Mouse (Mus musculus) T-helper 1 cell (primary cell): Measurements from ENCODE around the gene Lyrm7.
"Not testable (repeated sequence)": the region's sequence is repeated elsewhere in the genome, so short reads cannot be mapped to it uniquely, and the experiment has no call there.

Source experiments
- in situ Hi-C: fragments of 300-600 bp; cut with MboI, MseI; formaldehyde crosslinking; loops from one replicate; pipeline ENCODE4 v1.15.1; 2025; ENCODE audit warnings: high pct_unique_total_duplicates

Lyrm7 gene

GRCm38 (mm10) chr11:54882671-54883070 lies 22.0 kb upstream of the Lyrm7 start:
- in situ Hi-C loops = loop anchor here (10.0 kb wide), 1 partner anchor 102 kb away; no protein-coding TSS in a partner anchor

DNA sequence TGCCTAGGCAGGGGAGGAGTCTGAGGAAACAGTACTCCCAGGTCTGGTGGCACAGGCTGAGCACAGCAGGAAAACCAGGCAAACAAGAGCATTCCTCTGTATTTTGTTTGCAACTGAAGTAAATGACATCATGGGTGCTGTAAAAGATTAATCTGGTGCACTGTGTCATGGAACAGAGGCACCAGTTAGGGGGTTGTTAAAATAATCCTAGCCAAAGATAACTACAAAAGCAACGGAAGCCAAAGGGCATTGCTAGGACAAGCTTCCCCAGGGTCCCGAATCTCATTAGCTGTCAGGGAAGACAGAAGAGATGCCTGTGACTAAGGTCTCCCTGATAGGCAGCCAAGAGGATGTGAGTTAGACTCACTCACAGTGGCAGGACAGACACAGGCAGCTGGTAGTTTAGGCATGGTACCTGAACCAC lies 20.3 kb upstream of the Lyrm7 start:
- in situ Hi-C loops = loop anchor here (10.0 kb wide), 1 partner anchor 104 kb away; no protein-coding TSS in a partner anchor

- in situ Hi-C loops = loop anchor here (10.0 kb wide), 1 partner anchor 105 kb away; no protein-coding TSS in a partner anchor
Observed at GRCm38 (mm10) chr11:54879922-54880321, 19.2 kb upstream of the Lyrm7 start.

- in situ Hi-C loops = no loop called here
Observed at GRCm38 (mm10) chr11:54879434-54879833, 18.7 kb upstream of the Lyrm7 start.

DNA sequence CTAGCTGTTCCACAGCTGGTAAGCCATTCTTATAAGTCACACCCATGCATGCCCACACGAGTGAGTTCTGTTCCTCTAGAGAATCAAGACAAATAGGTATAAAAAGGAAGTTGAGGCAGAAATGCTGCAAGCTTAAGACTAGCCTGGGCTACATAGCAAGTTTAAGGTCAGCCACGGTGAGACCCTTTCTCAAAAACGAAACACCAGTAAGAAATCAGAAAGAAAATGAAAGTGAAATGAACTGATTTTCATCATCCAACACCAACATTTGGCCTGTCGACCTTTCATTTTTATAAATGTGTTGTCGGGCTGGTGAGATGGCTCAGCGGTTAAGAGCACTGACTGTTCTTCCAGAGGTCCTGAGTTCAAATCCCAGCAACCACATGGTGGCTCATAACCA lies 18.2 kb upstream of the Lyrm7 start:
- in situ Hi-C loops = no loop called here

GRCm38 (mm10) chr11:54876031-54876430 lies 15.3 kb upstream of the Lyrm7 start:
- in situ Hi-C loops = no loop called here

DNA sequence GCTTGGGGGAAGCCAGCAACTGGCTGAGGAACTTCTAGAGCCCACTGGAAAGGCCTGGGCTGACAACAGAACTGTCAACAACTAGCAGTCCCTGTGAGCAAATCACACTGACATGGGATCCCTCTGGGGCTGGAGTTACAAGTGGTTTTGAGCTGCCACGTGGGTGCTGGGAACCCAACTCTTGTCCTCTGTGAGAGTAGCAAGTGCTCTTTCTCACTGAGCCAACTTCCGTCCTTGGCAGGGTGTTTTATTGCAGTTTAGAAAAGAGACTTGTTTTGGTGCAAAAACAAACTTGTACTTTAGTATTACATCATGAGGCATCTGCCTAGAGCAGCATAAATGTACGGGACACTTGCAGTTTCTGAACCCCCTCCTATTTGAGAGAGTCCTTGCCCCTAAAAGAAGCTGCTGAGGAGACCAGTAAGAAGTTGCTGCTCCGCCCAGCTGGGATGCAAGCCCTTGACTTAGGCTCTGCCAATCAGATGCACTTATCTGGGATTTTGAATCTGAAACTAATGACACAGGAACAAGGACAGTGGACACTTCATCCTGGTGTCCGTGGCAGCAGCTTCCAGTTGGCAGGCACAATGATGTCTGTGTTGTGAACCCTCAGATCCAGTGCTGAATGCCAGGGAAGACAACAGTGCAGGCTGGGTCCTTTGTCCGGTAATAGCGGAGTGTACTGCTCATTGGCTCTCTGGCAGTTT lies 11.3 kb upstream of the Lyrm7 start:
- in situ Hi-C loops = no loop called here

DNA sequence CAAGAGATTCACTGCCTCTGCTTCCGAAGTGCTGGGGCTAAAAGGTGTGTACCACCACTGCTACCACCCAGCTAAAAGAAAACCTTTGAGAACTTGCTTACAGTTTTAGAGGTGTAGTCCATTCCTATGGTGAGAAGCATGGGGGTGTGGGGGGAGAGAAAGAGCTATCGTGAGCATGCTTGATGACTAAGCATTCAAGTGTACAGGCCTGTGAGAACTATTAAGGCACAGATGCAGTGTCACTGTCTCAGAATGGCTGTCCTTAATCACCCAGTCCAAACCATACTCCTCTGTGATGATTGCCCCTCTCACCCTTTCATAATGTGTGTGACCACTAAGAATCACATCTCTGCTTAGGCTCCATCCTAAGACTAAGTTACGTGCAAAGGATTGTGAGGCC lies 8.6 kb upstream of the Lyrm7 start:
- in situ Hi-C loops = no loop called here

- in situ Hi-C loops = no loop called here
Observed at GRCm38 (mm10) chr11:54868445-54868844, 7.7 kb upstream of the Lyrm7 start.

DNA sequence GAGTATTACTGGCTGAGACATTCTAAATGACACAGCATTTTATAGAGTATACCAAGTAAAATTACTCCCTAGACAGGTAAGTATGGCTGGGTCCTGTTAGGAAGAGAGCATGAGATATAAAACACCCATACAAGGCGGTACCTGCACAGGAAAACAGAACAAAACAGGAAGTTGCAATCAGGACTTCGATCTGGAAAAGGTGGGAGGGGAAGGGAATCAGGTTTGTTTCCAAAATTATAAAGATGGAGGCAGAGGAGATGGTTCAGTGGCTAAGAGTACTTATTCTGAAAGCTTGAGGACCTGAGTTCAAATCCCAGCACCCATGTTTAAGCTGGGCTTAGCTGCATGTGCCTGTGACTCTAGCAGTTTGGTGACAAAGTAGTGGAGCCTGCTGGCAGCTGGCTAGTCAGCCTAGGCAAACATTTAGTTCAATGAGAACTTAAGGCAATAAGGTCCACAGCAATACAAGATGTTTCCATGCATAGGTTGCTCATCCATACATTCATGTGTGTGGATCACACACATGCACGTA lies 7.3 kb upstream of the Lyrm7 start:
- in situ Hi-C loops = no loop called here

DNA sequence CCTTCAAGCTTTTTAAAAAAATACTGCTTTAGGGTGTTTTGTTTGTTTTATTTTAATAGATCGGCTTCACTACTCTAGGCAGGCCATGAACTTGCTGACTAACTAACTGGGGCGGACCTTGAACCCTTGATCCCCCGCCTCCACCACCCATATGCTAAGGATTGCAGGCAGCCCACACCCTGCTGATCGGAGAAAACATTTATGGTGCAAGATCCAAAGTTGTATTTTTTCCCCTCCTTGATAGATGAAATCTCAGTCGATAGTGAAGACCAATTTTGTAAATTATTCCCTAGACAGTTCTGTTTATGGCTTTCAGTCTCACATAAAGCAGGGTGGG lies 6.3 kb upstream of the Lyrm7 start:
- in situ Hi-C loops = no loop called here

- in situ Hi-C loops = no loop called here
Observed at GRCm38 (mm10) chr11:54866119-54867048, 5.7 kb upstream of the Lyrm7 start, which contains the start of gene Hint1. Hint1 (plus strand) TSS chr11:54866383.

GRCm38 (mm10) chr11:54865330-54866085 lies 4.8 kb upstream of the Lyrm7 start:
- in situ Hi-C loops = no loop called here

- in situ Hi-C loops = loop anchor here (5.0 kb wide), 1 partner anchor 156 kb away; no protein-coding TSS in a partner anchor
Observed at GRCm38 (mm10) chr11:54862621-54863520, 2.2 kb upstream of the Lyrm7 start.

DNA sequence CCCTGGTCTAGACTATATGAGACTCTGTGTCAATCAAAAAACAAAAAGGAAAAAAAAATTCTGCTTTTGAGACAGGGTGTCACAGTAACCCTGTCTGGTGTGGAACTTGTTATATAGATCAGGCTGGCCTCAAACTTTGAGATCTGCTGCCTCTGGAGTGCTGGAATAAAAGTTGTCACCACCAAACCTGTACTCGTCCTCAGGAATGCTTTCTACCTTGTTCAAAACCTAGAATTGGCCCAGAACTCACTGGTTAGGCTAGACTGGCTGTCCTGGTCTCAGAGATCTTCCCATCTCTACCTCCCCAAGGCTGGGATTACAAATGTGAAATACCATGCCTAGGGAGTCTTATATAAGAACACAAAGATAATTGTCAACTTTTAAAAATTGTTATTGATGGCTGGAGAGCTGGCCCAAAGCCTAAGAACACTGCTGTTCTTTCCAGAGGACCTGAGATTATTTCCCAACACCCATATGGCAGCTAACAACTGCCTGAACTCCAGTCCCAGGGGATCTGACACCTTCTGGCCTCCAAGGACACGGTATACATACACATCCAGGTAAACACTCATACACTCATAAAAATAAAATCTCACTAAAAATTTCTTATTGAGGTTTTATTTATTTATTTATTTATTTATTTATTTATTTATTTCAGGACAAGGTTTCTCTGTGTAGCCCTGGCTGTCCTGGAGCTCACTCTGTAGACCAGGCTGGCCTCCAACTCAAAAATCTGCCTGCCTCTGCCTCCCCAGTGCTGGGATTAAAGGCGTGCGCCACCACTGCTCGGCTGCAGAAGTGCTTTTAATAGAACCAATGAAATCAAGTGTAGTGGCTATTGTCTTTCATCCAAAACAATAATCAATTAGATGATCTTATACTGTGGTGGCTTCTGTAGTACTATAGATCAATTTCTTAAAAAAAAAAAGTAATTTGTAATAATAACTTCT lies 1.0 kb upstream of the Lyrm7 start:
- in situ Hi-C loops = loop anchor here (5.0 kb wide), 1 partner anchor 154 kb away; no protein-coding TSS in a partner anchor

DNA sequence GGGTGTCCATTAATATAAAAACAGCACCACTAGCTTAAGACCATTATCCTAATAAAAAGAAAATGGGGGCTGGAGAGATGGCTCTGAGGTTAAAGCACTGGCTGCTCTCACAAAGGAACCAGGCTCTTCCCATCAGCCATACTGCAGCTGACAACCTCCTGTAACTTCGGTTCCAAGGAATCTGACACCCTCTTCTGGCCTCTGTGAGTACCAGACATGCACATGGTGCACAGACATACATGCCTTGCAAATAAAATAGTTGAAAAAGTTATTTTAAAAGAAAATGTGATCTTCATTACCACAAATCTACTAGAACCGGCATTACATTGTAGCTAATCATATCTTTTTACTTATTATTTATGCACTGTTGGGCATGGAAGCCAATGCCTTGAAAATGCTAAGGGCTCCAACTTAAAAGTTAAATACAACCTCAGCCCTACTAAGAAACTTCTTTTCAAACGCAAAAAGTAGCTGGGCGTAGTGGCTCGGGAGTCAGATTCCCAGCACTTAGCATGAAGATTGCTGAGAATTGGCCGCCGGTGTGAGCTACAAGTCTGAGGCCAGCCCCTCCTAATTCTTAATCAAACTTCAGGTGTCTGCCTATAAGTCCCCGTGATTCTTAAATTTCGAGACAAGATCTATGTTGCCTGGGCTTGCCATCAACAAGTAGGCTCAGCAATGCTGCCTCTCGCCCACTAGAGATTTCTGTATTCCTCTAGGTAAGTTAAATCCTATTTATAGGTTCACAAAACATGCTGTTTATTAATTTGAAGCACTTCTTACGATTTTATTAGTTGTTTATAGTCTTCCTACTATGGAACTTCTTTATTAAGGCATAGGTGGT lies 1.2 kb downstream of the Lyrm7 start:
- in situ Hi-C loops = loop anchor here (5.0 kb wide), 1 partner anchor 152 kb away; no protein-coding TSS in a partner anchor

DNA sequence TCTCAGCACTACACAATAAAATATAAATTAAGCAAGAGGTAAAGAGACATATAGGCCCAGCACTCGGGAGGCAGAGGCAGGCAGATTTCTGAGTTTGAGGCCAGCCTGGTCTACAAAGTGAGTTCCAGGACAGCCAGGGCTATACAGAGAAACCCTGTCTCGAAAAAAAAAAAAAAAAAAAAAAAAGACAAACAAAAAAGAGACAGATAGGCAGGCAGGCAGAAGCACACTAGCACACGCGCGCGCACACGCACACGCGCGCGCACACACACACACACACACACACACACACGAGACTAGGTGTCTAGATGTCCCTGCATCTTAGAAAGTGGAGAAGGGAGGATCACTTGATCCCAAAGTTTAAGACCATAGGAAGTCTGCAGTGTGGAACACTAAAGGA lies 1.8 kb downstream of the Lyrm7 start:
- in situ Hi-C loops = not testable (repeated sequence)

DNA sequence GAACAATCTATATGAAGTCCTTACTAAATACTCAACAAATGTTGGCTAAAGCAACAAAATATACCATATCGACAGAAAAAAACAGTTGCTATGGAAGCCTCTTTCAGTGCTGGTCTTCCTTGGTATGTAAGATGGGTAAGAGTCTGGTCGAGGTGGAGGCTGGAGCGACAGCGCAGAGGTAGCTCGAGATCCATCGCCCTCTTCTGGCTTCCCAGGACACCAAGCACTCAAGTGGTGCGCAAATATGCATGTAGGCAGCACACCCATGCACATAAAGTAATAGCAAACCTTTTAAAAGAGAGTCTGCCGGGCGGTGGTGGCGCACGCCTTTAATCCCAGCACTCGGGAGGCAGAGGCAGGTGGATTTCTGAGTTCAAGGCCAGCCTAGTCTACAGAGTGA lies 9.1 kb downstream of the Lyrm7 start:
- in situ Hi-C loops = loop anchor here (5.0 kb wide), 1 partner anchor 39 kb away; no protein-coding TSS in a partner anchor
